Mouse (Mus musculus) testis, adult 2 months (tissue): ENCODE measurements around the gene Cd3e.

ENCODE experiments used
- CTCF ChIP-seq: fragments of 200-500 bp; IDR thresholded peaks from 2 replicates; pipeline ENCODE4 v1.5.1; 2012; ENCODE audit warnings: low read depth, mild to moderate bottlenecking, inconsistent platforms, low read length, moderate library complexity; ENCODE audit not compliant: control insufficient read depth, insufficient read depth, insufficient replicate concordance
- POLR2A ChIP-seq: fragments of 200-500 bp; IDR thresholded peaks from 2 replicates; pipeline ENCODE4 v1.6.1; 2012; ENCODE audit warnings: low read depth, mild to moderate bottlenecking, inconsistent platforms, low read length, moderate library complexity; ENCODE audit not compliant: control insufficient read depth

DNA sequence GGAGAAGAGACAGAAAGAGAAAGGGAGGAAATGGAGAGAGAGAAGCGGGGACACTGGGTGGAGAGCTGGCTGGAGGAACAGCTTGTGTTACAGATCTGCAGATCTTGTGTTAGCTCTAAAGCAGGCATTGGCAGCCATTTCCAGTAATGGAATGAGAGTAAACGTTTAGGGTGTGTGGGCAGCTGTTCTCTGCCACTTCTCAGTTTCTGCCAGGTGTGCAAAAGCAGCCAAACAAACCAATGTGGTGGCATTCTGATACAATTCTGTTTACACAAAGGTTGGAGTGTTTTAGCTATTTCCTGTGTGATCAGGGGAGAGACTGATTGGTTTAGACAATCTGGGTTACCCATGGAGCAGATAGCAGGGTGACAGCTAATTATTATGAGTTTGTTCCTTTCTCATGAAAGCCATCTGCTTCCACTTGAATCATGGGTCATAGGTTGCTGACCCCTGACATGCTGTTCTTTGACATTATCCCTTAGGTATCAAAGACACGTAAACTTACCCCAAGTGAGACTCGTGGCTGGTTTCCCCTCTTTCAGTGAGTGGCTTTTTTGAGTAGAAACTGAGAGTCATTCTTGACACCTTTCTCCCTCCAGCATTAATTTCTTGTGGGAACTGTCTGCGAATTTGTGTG lies 49.0 kb upstream of the Cd3e start:
- TF ChIP-seq CTCF (no peak), POLR2A (no peak)
